ENCODE assay signal across 8 mouse cellular contexts in the genomic region with DNA sequence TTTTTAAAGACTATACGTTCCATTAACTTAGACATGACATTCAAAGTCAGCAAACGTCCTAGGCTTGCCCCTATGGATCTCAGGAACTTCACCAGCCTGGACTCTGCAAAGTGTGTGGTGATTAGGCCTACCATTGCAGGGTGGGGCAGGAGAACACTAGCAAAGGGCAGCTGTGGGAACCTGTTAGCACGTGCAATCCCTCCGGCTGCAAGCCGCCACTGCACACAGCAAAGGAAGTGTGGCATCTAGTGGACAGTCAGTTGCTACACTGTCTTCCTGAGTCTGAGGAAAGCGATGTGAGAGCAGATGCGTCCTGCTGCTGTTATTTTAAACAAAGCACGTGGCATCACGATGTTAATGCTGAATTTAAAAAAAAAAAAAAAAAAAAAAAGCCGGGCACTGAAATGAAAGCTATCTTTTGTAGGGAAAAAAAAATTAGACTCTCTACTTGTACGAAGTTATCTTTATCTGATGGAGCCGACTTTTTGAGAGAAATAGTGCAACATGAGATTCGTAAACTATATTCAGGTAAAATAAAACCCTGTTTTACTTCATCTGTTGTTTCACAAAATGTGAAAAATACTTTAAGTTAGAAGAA. TPM values are rescaled to one million over a fixed set of nuclear protein-coding genes. Genes with fewer than 3 reads are reported as not detected.
DNase-seq lines count a peak whose midpoint lies in the region; ATAC-seq and TF ChIP-seq lines count a peak whose summit lies in the region.
"Had no signal": no experiment of that assay in that cellular context is flagged by ENCODE, and none has a peak within 500 bp of the region (broad histone marks: within the 10 kb centered on the region; RNA-seq: fewer than 3 reads in every experiment).

No protein-coding gene starts in this region.

- peak; percentile 60 for DNase-seq in lung, embryonic 14.5 days
- DNase-seq in lung, postnatal 25 days (ENCODE audit: low spot score), result no peak
- DNase-seq in embryo, embryonic 10 days (ENCODE audit: low spot score), result peak; percentile 67
- DNase-seq in urinary bladder, adult 2 months (ENCODE audit: low spot score), result no peak
- DNase-seq in ovary, postnatal 14 days (ENCODE audit: low spot score), result no peak

- WGBS in lung, embryonic 14.5 days, result 31% methylated on average over 13 of the region's 13 CpGs

- H3K9ac ChIP-seq in lung, embryonic 14.5 days, result no peak overlapping the region
- H3K9ac ChIP-seq: embryonic facial prominence, embryonic 12.5 days had no signal

- H3K4me3 ChIP-seq in lung, embryonic 14.5 days (ENCODE audit: low read depth, low read length), result no peak overlapping the region
- peak overlapping the region; percentile 9 for H3K4me3 ChIP-seq in megakaryocyte, embryonic 14.5 days (replicated peaks)
- H3K4me3 ChIP-seq: embryonic facial prominence, embryonic 12.5 days had no signal

- no peaks in the 10 kb centered on the region for H3K27me3 ChIP-seq in lung, embryonic 14.5 days (ENCODE audit: insufficient read depth, low read length)
- no peaks in the 10 kb centered on the region for H3K27me3 ChIP-seq in megakaryocyte, embryonic 14.5 days (replicated peaks)
- H3K27me3 ChIP-seq: embryonic facial prominence, embryonic 12.5 days had no signal

- no peaks in the 10 kb centered on the region for H3K36me3 ChIP-seq in lung, embryonic 14.5 days (ENCODE audit: insufficient read depth)
- H3K36me3 ChIP-seq in megakaryocyte, embryonic 14.5 days (replicated peaks; ENCODE audit: low read length), result no peaks in the 10 kb centered on the region
- H3K36me3 ChIP-seq: embryonic facial prominence, embryonic 12.5 days had no signal

- H3K4me2 ChIP-seq in lung, embryonic 14.5 days, result no peak overlapping the region
- H3K4me2 ChIP-seq: embryonic facial prominence, embryonic 12.5 days had no signal

- H3K4me1 ChIP-seq in lung, embryonic 14.5 days (ENCODE audit: insufficient read depth), result no peaks in the 10 kb centered on the region
- H3K4me1 ChIP-seq in megakaryocyte, embryonic 14.5 days, result peaks cover 3% of the 10 kb centered on the region; the same call in 1 of the 2 replicates
- H3K4me1 ChIP-seq: embryonic facial prominence, embryonic 12.5 days had no signal

- no peaks in the 10 kb centered on the region for H3K9me3 ChIP-seq in lung, embryonic 14.5 days (ENCODE audit: low read depth, low read length)
- no peaks in the 10 kb centered on the region for H3K9me3 ChIP-seq in megakaryocyte, embryonic 14.5 days
- H3K9me3 ChIP-seq: embryonic facial prominence, embryonic 12.5 days had no signal

- peak; percentile 63 for TF ChIP-seq CTCF in lung, embryonic 14.5 days (IDR thresholded peaks at IDR 0.05; ENCODE audit: low read depth)

- H3K27ac ChIP-seq in lung, embryonic 14.5 days (ENCODE audit: low read depth), result no peak overlapping the region
- H3K27ac ChIP-seq: embryonic facial prominence, embryonic 12.5 days had no signal

- peak; percentile 74 for ATAC-seq in lung, embryonic 14.5 days (ENCODE audit: insufficient read depth)
- ATAC-seq in granulocyte monocyte progenitor cell, adult 5-6 weeks (replicated peaks; ENCODE audit: poor library complexity, severe bottlenecking), result peak; percentile 62

RNA-seq across cellular contexts. Expression of a gene that starts 45.5 kb away (rescaled TPM):
- 87.2 and 92.2 TPM in 2 replicates for polyA plus RNA-seq in lung, embryonic 14.5 days (2014; fragmentation: Nextera tagmentation; extraction: Ambion mirVana)
- 53.0 and 63.2 TPM in 2 replicates for total RNA-seq in granulocyte monocyte progenitor cell, adult 5-6 weeks (2014; fragmentation: Nextera tagmentation)
- total RNA-seq in granulocyte monocyte progenitor cell, adult 5-6 weeks (2017), result 54.2 and 65.5 TPM in 2 replicates
- polyA plus RNA-seq in megakaryocyte, embryonic 14.5 days (2012; ENCODE audit: insufficient read depth, low replicate concordance), result 4.8 and 8.5 TPM in 2 replicates
- polyA plus RNA-seq in urinary bladder, adult 2 months (2012; rRNA removed), result 21.2 TPM in 2 replicates

Comparison
In these comparisons a context has a peak if more than half of its experiments do, and no peak if none do; other contexts are left out.
1. DNase-seq: peak in lung, embryonic 14.5 days (single experiment) and embryo, embryonic 10 days (single experiment); none in lung, postnatal 25 days (single experiment), urinary bladder, adult 2 months (single experiment) and ovary, postnatal 14 days (single experiment).